Mouse (Mus musculus): ENCODE results near the gene Elane.

Elane gene

GRCm38 (mm10) chr10:79858416-79859074, 27.5 kb upstream of the Elane start:
- DNase-seq, result peak; percentile 74 to 79

GRCm38 (mm10) chr10:79859116-79859515, 26.9 kb upstream of the Elane start:
- peak; percentile 47 to 57 for DNase-seq

GRCm38 (mm10) chr10:79860079-79860911, 25.8 kb upstream of the Elane start:
- peak in 1 of 2 experiments; percentile 37 for DNase-seq

GRCm38 (mm10) chr10:79861230-79862048, 24.6 kb upstream of the Elane start:
- DNase-seq, result peak; percentile 78 to 83

GRCm38 (mm10) chr10:79862049-79862788, 23.8 kb upstream of the Elane start:
- peak; percentile 33 to 48 for DNase-seq

GRCm38 (mm10) chr10:79862925-79863324, 23.1 kb upstream of the Elane start:
- peak; percentile 45 to 64 for DNase-seq

- no peak for DNase-seq
Observed at GRCm38 (mm10) chr10:79864351-79865188, 21.5 kb upstream of the Elane start.

- peak; percentile 44 to 55 for DNase-seq
Observed at GRCm38 (mm10) chr10:79865189-79865601, 20.9 kb upstream of the Elane start.

- DNase-seq, result peak; percentile 48
Observed at GRCm38 (mm10) chr10:79865801-79866295, 20.2 kb upstream of the Elane start.

GRCm38 (mm10) chr10:79866601-79867000, 19.4 kb upstream of the Elane start:
- DNase-seq, result peak; percentile 14 to 29

GRCm38 (mm10) chr10:79871845-79872244, 14.2 kb upstream of the Elane start:
- no peak for DNase-seq

GRCm38 (mm10) chr10:79872862-79873261, 13.2 kb upstream of the Elane start:
- peak; percentile 22 to 34 for DNase-seq

GRCm38 (mm10) chr10:79873313-79873712, 12.7 kb upstream of the Elane start:
- no peak for DNase-seq

- peak in 1 of 2 experiments; percentile 22 for DNase-seq
Observed at GRCm38 (mm10) chr10:79873715-79874289, 12.2 kb upstream of the Elane start.

GRCm38 (mm10) chr10:79874290-79874862, 11.7 kb upstream of the Elane start, which contains the start of the genes Prtn3 and Plppr3:
Prtn3 (plus strand) TSS chr10:79874476.
Plppr3 (minus strand) TSS chr10:79874634.
- peak; percentile 78 to 80 for DNase-seq

GRCm38 (mm10) chr10:79877174-79877573, 8.9 kb upstream of the Elane start:
- DNase-seq, result no peak

- no peak for DNase-seq
Observed at GRCm38 (mm10) chr10:79877757-79878156, 8.3 kb upstream of the Elane start.

- DNase-seq, result no peak
Observed at GRCm38 (mm10) chr10:79879527-79879926, 6.5 kb upstream of the Elane start.

GRCm38 (mm10) chr10:79880721-79881120, 5.3 kb upstream of the Elane start:
- no peak for DNase-seq

GRCm38 (mm10) chr10:79881981-79882380, 4.1 kb upstream of the Elane start:
- DNase-seq, result no peak
